Mouse (Mus musculus) yolk sac, embryonic 10.5 days (tissue): ENCODE results near the gene Fpgs.
A peak's percentile ranks its signal among the peaks of the same experiment; 100 is the strongest.

Source experiments
- DNase-seq: peaks from one replicate; pipeline ENCODE4 v3.0.0-alpha.2; 2017; ENCODE audit warnings: low spot score

Fpgs gene

GRCm38 (mm10) chr2:32700966-32701743, 2.8 kb downstream of the Fpgs start:
- no peak for DNase-seq

DNA sequence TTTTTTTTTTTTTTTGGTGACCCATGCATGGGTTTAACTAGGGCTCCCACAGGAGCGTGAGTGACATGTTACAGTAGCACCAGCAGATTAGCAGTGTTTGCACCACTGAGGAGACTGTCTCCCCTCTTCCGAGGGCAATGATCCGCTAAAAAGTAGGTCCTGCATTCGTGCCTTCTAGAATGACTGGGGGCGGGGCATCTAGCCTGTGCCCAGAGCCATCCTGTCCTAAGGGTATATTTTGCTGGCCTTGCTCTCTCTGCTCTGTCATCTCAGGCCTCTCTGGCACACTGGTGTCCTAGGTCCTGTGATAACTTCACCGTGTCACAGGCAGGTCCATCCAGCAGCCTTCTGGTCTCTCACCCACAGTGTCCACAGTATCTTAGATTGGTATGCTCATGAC, 4.3 kb downstream of the Fpgs start:
- DNase-seq: no peak

DNA sequence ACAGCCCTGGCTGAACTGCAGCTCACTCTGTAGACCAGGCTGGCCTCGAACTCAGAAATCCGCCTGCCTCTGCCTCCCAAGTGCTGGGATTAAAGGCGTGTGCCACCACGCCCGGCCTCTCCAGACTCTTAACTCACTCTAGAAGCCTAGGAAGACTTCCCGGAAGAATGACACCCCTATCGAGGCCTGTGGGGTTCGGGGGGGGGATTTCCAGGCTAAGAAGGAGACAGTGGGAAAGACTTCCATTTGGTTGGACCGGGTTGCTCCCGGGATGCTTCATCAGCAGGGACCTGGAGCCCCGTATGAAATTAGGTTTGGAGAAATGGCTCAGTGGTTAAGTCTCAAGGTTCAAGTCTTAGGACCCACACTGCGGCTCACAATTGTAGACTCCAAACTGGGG, 9.3 kb downstream of the Fpgs start:
- DNase-seq: no peak

DNA sequence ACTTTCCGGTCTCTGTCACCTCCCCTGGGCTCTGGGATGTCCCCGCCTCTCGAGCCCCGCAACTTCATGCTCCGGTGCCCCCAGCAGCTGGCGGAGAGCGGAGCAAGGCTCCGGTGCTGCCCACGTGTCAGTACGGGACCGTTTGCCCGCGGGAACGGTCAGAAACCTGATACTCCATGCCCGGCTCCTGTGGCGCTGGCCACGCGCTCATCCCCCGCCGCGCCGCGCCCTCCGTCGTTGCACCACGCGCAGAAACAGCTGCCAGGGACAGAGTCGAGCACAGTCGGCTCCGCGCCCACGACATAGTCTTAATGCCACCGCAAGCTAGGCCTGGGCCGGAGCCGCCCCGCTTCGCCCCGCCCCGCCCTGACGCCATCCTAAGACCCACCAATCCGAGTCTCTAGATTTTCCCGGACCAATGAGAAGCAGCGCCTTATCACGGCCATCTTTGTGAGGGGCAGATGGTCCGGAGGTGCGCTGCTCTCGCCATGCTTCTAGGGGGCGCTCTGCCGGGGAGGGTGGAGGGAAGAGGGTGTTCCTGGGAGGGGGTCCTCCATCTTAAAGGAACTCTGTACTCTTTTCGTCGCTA, 10.0 kb downstream of the Fpgs start:
- DNase-seq: peak; percentile 98

DNA sequence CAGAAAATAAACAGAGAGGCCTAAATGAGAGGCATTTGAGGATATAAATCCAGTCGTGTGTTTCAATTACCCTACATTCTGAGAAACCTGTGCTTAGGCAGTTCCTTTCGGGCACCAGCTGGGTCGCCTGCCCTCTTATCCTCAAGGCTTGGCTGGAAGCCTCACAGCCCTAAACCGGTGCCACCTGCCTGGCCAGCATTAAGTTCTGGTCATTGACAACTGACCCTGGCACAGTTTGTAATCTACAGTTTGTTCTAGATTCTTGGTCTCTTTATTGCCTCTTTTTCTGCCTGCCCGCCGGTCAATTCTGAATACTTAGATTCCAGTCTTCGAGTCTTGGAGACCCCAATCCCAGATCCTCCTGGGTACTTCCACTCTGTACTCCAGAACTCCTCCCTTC, 10.7 kb downstream of the Fpgs start:
- DNase-seq: no peak

- no peak for DNase-seq
These were observed 11.4 kb downstream of the Fpgs start for GRCm38 (mm10) chr2:32692496-32692895.

DNA sequence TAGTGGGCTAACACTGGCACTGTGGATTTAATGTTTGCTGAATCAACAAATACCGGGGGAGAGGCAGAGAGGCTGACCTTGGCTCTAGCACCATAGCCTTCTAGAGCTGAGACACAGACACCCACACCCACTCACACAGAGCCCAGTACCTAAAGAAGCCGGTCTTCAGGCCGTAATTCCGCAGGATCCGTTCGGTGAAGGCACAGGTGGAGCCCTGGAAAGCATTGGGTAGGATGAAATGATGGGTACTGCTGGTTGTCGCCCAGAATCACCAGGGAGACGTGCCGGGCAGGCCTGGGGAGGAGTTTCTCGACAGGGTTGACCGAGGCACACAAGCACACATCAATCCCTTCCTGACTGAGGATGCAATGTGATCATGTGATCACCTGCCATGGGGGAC, 12.9 kb downstream of the Fpgs start:
- no peak for DNase-seq

DNA sequence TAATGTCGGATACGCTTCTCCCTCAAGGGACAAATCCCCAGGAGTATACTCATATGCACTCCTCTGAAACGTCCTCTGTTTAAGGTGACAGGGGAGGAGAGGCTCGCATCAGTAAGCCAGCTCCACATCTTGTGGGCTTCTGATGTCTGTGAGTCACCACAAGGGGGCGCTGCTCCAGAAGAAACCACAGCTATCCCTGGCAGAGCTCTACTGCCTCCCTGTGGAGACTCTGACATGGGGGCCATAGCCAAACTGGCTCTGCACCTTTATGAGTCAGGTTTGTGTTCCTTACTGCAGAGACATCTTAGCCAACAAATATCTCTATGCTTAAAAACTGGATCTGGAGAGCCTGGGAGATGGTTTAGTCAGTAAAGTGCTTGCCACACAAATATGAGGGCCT, 14.5 kb downstream of the Fpgs start:
- DNase-seq: peak; percentile 71

GRCm38 (mm10) chr2:32687562-32687961, 16.4 kb downstream of the Fpgs start:
- no peak for DNase-seq

DNA sequence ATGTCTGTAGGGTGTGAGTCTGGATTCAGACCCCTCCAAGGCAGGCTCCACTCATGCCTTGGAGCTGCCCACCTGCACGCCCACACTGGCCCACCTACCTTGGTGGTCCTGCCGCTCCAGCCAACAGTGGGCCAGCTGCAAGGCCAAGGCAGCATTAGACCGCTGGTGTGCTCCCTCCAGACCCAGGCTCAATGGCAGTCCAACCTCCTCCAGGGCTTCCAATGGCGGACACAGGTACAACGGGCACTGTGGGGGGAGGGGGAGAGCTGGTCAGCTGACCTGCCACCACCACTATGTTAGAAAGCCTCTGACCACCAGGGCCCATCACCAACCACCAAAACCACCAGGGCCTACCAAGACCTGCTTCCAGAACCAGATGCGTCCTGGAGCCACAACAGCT, 17.3 kb downstream of the Fpgs start:
- no peak for DNase-seq

- peak; percentile 78 for DNase-seq
These were observed 18.1 kb downstream of the Fpgs start for GRCm38 (mm10) chr2:32685807-32686206.

DNA sequence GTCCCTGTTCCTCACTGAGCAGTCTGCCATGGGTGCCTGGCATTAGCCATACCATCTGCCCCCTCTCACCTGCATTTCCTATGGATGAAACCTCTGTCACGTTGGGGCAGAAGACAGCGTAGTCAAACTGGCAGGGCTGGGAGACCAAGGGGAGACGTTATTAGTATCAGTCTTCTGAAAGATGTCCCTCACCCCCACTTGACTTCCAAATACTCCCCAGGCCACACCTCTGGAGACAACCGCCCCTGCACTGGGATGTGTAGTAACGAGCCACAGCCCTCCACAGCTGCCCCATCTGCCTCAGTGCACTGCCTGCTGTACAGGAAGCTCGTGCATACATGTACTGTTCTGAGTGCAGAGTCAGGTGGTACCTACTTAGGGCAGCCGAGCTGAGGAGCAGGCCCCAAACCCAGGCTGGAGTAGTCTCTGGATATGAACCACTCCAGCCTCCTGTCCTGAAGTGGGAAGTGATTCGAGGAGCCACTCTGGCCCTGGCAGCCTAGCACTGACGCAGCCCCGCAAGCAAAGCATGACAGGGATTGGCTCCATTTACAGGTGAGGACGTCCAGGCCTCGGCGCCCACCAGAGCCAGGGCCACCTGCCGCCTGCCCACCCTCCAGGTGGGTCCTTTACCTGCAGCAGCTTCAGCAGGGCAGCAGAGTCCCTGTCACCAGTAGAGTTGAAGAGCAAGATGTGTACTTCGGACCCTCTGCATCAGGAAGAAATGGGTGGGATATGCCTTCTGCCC, 19.1 kb downstream of the Fpgs start:
- no peak for DNase-seq

DNA sequence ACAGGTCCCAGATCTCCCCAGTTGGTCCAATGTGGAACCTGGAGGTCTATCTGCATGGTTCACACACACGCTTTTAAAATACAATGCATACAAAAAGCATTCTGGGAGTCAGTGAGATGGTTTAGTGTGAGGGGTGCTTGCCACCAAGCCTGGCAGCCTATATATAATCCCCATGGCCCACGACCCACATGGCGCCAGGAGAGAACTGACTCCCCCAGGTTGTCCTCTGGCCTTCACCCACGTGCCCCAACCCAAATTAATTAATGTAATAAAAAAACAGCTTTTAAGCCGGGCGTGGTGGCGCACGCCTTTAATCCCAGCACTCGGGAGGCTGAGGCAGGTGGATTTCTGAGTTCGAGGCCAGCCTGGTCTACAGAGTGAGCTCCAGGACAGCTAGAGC, 20.2 kb downstream of the Fpgs start:
- DNase-seq: no peak

- no peak for DNase-seq
These were observed 21.1 kb downstream of the Fpgs start for GRCm38 (mm10) chr2:32682721-32683417.

GRCm38 (mm10) chr2:32681754-32682153, 22.2 kb downstream of the Fpgs start:
- DNase-seq: no peak

DNA sequence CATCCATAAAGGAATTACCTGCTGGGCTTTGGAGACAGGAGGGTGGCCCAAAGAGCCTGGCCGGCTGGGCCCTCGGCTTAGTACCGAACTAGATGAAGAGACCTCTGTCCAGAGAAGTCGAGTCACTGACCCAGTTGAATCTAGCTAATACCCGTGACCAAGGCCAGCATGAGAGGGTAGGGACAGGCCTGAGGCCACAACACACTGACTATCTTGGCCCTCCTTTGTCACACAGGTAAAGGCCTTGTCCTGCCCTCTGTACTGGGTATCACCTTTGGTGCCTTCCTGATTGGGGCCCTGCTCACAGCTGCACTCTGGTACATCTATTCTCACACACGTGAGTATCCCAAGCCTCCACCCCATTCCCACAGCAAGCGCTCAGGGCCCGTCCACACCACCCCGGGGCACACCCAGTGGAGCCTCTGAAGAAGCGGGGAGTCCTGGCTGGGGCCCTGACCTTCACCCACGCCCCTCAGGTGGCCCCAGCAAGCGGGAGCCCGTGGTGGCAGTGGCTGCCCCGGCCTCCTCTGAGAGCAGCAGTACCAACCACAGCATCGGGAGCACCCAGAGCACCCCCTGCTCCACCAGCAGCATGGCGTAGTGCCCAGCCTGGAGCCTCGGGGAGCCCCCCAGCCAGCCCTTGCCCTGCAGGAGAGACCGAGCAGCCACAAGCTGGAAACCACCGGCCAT, 22.8 kb downstream of the Fpgs start:
- no peak for DNase-seq

GRCm38 (mm10) chr2:32680051-32680451, 23.9 kb downstream of the Fpgs start:
- no peak for DNase-seq

DNA sequence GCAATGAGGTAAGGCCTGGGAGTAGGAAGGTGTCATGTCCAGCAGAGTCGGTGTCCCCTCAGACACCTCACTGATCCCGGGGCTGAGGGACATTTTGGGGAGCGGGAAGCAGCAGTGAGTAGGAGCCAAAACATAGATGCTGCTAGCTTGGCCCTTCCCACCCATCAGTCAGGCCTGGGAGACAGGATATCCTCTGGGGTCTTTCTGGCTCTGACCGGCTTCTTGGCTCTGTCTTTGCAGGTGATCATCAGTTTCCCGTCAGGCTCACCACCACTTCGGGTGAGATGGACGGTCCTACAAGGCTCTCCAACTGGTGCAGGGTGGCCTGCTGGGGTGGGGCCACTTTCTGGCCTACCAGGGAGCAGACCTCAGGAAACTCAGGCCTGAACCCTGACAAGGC, 26.3 kb downstream of the Fpgs start:
- DNase-seq: no peak

DNA sequence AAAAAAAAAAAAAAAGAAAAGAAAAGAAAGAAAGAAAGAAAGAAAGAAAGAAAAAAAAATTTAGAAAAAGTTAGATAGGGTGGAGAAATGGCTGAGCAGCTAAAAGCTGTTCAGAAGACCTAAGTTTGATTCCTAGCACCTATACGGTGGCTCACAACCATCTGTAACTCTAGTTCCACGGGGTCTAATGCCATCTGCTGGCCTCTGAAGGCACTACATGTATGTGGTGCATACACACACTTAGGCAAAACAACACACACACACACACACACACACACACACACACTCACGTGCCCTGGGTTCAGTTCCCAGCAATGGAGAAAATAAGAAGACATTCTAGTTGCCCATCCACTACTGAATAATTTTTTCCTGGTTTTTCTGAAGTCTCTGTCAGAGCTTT, 27.1 kb downstream of the Fpgs start:
- no peak for DNase-seq

DNA sequence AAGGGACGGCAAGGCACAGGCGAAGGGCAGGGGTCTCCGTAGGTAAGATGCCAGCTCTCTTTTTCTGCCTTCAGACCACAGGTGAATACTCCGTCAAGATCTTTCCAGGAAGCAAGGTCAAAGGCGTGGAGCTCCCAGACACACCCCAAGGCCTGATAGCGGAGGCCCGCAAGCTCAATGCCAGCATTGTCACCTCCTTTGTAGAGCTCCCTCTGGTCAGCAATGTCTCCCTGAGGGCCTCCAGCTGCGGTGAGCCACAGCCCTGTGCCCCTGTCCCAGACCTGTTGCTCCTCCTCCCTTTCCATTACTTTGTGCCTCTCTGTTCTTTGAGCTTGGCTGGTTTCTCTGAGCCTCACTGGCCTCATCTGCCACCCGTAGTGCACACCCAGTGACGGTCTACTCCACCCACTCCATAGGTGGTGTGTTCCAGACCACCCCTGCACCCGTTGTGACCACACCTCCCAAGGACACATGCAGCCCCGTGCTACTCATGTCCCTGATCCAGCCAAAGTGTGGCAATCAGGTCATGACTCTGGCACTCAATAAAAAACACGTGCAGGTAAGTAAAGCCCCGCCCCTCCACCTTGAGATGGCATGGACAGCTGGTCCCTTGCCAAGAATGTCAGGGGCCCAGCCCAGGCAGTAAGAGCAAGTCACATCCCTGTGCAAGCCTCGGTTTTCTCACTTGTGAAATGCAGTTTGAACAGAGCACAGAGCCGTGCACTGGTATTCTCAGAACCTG, 30.6 kb downstream of the Fpgs start:
- DNase-seq: no peak

DNA sequence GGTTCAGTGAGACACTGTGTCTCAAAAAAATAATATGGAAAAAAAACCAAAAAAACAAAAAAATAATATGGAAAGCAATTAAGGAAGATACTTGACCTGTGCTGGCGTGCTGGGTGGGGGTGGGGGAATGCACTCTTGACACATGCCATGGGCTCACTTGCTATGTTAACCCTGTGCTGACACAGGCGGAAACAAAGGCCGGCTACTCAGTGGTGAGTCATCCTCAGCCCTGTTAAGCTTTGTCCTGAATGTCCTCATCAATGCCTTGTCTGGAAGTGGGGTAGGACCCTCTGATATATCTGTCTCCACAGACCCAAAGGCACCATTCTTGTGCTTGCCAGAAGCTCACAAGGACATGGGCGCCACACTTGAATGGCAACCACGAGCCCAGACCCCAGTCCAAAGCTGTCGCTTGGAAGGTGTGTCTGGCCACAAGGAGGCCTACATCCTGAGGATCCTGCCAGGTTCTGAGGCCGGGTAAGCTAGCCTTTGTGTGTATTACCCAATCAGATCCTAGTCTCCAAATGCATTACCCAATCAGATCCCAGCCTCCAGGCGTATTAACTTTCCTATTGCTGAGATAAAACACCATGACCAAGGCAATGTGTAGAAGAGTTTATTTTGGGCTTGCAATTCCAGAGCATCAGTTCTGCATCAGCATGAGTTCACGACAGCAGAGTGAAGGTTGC, 31.9 kb downstream of the Fpgs start:
- DNase-seq: no peak
